Mouse (Mus musculus) brain, embryonic 14.5 days (tissue): Measurements from ENCODE around the gene Hcn1.

Source experiments
- CTCF ChIP-seq: fragments of 200-500 bp; IDR thresholded peaks from 2 replicates; pipeline ENCODE4 v1.5.1; 2012; ENCODE audit warnings: inconsistent platforms, mild to moderate bottlenecking, moderate library complexity, borderline replicate concordance; ENCODE audit not compliant: insufficient read depth, insufficient read length; ENCODE audit errors: extremely low read depth
- POLR2A ChIP-seq: fragments of 200-500 bp; IDR thresholded peaks from 2 replicates; pipeline ENCODE4 v1.6.1; 2012; ENCODE audit warnings: mild to moderate bottlenecking, inconsistent platforms, borderline replicate concordance; ENCODE audit not compliant: poor library complexity, insufficient read depth, insufficient read length, severe bottlenecking; ENCODE audit errors: extremely low read depth

DNA sequence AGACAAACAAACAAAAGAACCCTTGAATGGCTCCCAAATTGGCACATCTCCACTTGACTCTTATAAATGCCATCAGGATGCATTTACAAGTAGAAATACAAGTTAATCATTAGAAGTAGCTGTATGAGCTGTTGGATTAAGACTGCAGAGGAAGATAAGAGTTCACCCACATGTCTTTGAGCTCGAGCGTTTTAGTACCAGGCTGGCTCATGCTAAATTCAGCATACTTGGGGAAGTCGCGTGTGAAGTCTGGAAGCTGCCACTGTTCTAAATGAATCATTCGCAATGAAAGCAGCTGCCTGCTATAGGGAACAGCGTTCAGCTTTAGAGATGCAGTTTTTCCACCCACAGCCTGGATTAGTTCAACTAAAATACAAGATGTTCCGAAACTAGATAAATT, 57.4 kb downstream of the Hcn1 start:
- TF ChIP-seq POLR2A (no peak), CTCF (no peak)
